ENCODE assay signal across 12 mouse cellular contexts in the genomic region with DNA sequence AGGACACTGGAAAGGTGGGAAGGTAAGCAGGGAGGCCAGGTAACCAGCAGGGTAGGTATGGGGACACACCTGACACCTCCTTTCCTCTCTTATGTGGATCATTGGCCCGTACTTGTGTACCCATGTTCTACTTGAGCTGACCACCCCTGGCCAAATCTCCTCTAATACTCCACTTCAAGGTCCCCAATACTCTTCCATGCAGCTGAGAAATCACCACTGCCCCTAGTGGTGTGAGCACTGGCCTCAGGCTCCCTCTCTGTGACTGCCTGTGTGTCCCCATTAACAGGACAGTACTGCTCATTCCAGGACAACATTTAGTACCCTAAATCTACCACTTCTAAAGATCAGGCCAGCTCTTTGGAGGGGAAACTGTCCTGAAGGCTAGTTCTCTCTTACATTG. TPM values are rescaled to one million over a fixed set of nuclear protein-coding genes. Genes with fewer than 3 reads are reported as not detected.
A peak's percentile ranks its signal among the peaks of the same experiment; 100 is the strongest.
DNase-seq lines count a peak whose midpoint lies in the region; ATAC-seq and TF ChIP-seq lines count a peak whose summit lies in the region.
"Had no signal": no experiment of that assay in that cellular context is flagged by ENCODE, and none has a peak within 500 bp of the region (broad histone marks: within the 10 kb centered on the region; RNA-seq: fewer than 3 reads in every experiment).

No protein-coding gene starts in this region.

- no peaks in the 10 kb centered on the region for H3K9me3 ChIP-seq in intestine, postnatal 0 days (ENCODE audit: control insufficient read depth)
- peaks cover 3% of the 10 kb centered on the region; the same call in 1 of the 2 replicates for H3K9me3 ChIP-seq in intestine, embryonic 16.5 days (ENCODE audit: control insufficient read depth, low read length)
- H3K9me3 ChIP-seq in E14TG2a.4 (ENCODE audit: low read length), result no peaks in the 10 kb centered on the region
- H3K9me3 ChIP-seq in midbrain, embryonic 14.5 days (ENCODE audit: control insufficient read depth, low read length), result no peaks in the 10 kb centered on the region

- no peak overlapping the region for H3K4me2 ChIP-seq in intestine, postnatal 0 days (replicated peaks; ENCODE audit: low read depth)
- no peak overlapping the region for H3K4me2 ChIP-seq in intestine, embryonic 16.5 days (ENCODE audit: low read depth, low read length)
- peak overlapping the region; percentile 94 for H3K4me2 ChIP-seq in midbrain, embryonic 14.5 days (ENCODE audit: low read length)

- WGBS in intestine, postnatal 0 days, result 67% methylated on average over 1 of the region's 1 CpGs
- 80% methylated on average over 1 of the region's 1 CpGs for WGBS in intestine, embryonic 16.5 days
- 64% methylated on average over 1 of the region's 1 CpGs for WGBS in midbrain, embryonic 14.5 days

- no peak for ATAC-seq in cerebellum, adult (ENCODE audit: insufficient number of reproducible peaks, low FRiP score, low TSS enrichment)
- ATAC-seq in intestine, postnatal 0 days, result no peak
- no peak for ATAC-seq in intestine, embryonic 16.5 days
- ATAC-seq in midbrain, embryonic 14.5 days (ENCODE audit: low FRiP score, low TSS enrichment), result no peak

- no peak overlapping the region for H3K27ac ChIP-seq in intestine, postnatal 0 days (ENCODE audit: low read depth, low read length)
- H3K27ac ChIP-seq in intestine, embryonic 16.5 days (ENCODE audit: low read length), result no peak overlapping the region
- no peak overlapping the region for H3K27ac ChIP-seq in midbrain, embryonic 14.5 days (replicated peaks; ENCODE audit: low read depth, low read length)

- no peak overlapping the region for H3K9ac ChIP-seq in intestine, postnatal 0 days (ENCODE audit: low read depth, low read length)
- H3K9ac ChIP-seq in intestine, embryonic 16.5 days (ENCODE audit: low read depth, low read length), result no peak overlapping the region
- no peak overlapping the region for H3K9ac ChIP-seq in midbrain, embryonic 14.5 days (replicated peaks; ENCODE audit: low read length)

- H3K4me3 ChIP-seq in intestine, postnatal 0 days (ENCODE audit: low read depth, low read length), result no peak overlapping the region
- H3K4me3 ChIP-seq in intestine, embryonic 16.5 days (ENCODE audit: low read length), result no peak overlapping the region
- H3K4me3 ChIP-seq in E14TG2a.4 (replicated peaks; ENCODE audit: low read length), result no peak overlapping the region
- no peak overlapping the region for H3K4me3 ChIP-seq in midbrain, embryonic 14.5 days (replicated peaks; ENCODE audit: low read depth, low read length)
- H3K4me3 ChIP-seq: myocyte had no signal

- peaks cover 52% of the 10 kb centered on the region for H3K27me3 ChIP-seq in intestine, postnatal 0 days (replicated peaks; ENCODE audit: control insufficient read depth, insufficient read depth, low read length)
- peaks cover 50% of the 10 kb centered on the region for H3K27me3 ChIP-seq in intestine, embryonic 16.5 days (replicated peaks; ENCODE audit: control insufficient read depth, insufficient read depth, low read length)
- H3K27me3 ChIP-seq in E14TG2a.4 (ENCODE audit: insufficient read depth, low read length), result peaks cover 74% of the 10 kb centered on the region
- H3K27me3 ChIP-seq in midbrain, embryonic 14.5 days (ENCODE audit: control insufficient read depth, insufficient read depth, low read length), result no peaks in the 10 kb centered on the region

- no peaks in the 10 kb centered on the region for H3K36me3 ChIP-seq in intestine, postnatal 0 days (ENCODE audit: control insufficient read depth, insufficient read depth)
- H3K36me3 ChIP-seq in intestine, embryonic 16.5 days (ENCODE audit: control insufficient read depth, insufficient read depth, low read length), result no peaks in the 10 kb centered on the region
- H3K36me3 ChIP-seq in E14TG2a.4 (ENCODE audit: insufficient read depth, low read length), result no peaks in the 10 kb centered on the region
- H3K36me3 ChIP-seq in midbrain, embryonic 14.5 days (ENCODE audit: control insufficient read depth, insufficient read depth, low read length), result peaks cover 9% of the 10 kb centered on the region

- peak; percentile 48 for TF ChIP-seq CTCF in intestine, postnatal 0 days (IDR thresholded peaks at IDR 0.05; ENCODE audit: low read depth)
- peak; percentile 19; the same call in 1 of the 2 replicates for TF ChIP-seq CTCF in E14TG2a.4 (conservative IDR thresholded peaks at IDR 0.05; ENCODE audit: low read length)

- DNase-seq in cerebellum, adult 9-10 months, result peak; percentile 70
- peak; percentile 26 for DNase-seq in midbrain, embryonic 14.5 days
- no peak for DNase-seq in urinary bladder, adult 2 months (ENCODE audit: low spot score)
- no peak for DNase-seq in layer of hippocampus, postnatal 25 days (ENCODE audit: extremely low spot score in 1 of 2, low spot score in 1 of 2)
- DNase-seq: gastrocnemius, postnatal 36 days; heart, postnatal 14 days; kidney, postnatal 10 days had no signal

- no peaks in the 10 kb centered on the region; the same call in 1 of the 2 replicates for H3K4me1 ChIP-seq in intestine, postnatal 0 days (replicated peaks; ENCODE audit: control insufficient read depth, insufficient read depth, low read length)
- H3K4me1 ChIP-seq in intestine, embryonic 16.5 days (ENCODE audit: control insufficient read depth, insufficient read depth, low read length), result peaks cover 11% of the 10 kb centered on the region
- peaks cover 18% of the 10 kb centered on the region for H3K4me1 ChIP-seq in E14TG2a.4 (replicated peaks; ENCODE audit: low read depth, low read length)
- H3K4me1 ChIP-seq in midbrain, embryonic 14.5 days (ENCODE audit: control insufficient read depth, insufficient read depth, low read length), result peaks cover 41% of the 10 kb centered on the region

RNA-seq across cellular contexts. Expression of gene Brsk2, which starts 1.5 kb away (rescaled TPM):
- polyA plus RNA-seq in intestine, postnatal 0 days (2015; fragmentation: Nextera tagmentation; extraction: Ambion mirVana), result 0.55 and 0.69 TPM in 2 replicates
- 0.98 and 1.3 TPM in 2 replicates for polyA plus RNA-seq in intestine, embryonic 16.5 days (2015; fragmentation: Nextera tagmentation; extraction: Ambion mirVana)
- 23.9 and 33.5 TPM in 2 replicates for polyA plus RNA-seq in midbrain, embryonic 14.5 days (2014; fragmentation: Nextera tagmentation; extraction: Ambion mirVana)
- polyA plus RNA-seq in urinary bladder, adult 2 months (2012; rRNA removed), result 0.27 and 0.34 TPM in 2 replicates
- total RNA-seq in layer of hippocampus, postnatal 25 days (2021), result 100 to 1,000 TPM; 170 to 190 TPM

RNA-seq across cellular contexts. Expression of gene Tollip, which starts 29.7 kb away (rescaled TPM):
- polyA plus RNA-seq in intestine, postnatal 0 days (2015; fragmentation: Nextera tagmentation; extraction: Ambion mirVana), result 48.6 and 49.1 TPM in 2 replicates
- 51.1 and 55.5 TPM in 2 replicates for polyA plus RNA-seq in intestine, embryonic 16.5 days (2015; fragmentation: Nextera tagmentation; extraction: Ambion mirVana)
- polyA plus RNA-seq in midbrain, embryonic 14.5 days (2014; fragmentation: Nextera tagmentation; extraction: Ambion mirVana), result 61.9 and 79.7 TPM in 2 replicates
- polyA plus RNA-seq in urinary bladder, adult 2 months (2012; rRNA removed), result 47.1 and 47.7 TPM in 2 replicates
- 100 to 1,000 TPM; 126 to 131 TPM for total RNA-seq in layer of hippocampus, postnatal 25 days (2021)

Comparison
In these comparisons a context has a peak if more than half of its experiments do, and no peak if none do; other contexts are left out.
1. DNase-seq: peak in cerebellum, adult 9-10 months (single experiment) and midbrain, embryonic 14.5 days (single experiment); none in urinary bladder, adult 2 months (single experiment) and layer of hippocampus, postnatal 25 days (0 of 2).
2. RNA of gene Brsk2, which starts 1.5 kb away (polyA plus RNA-seq): 23.9 to 33.5 TPM in midbrain, embryonic 14.5 days; 0.98 to 1.3 TPM in intestine, embryonic 16.5 days, 0.55 to 0.69 TPM in intestine, postnatal 0 days and 0.27 to 0.34 TPM in urinary bladder, adult 2 months; every median in the first group is over 10 times any median in the second.